Mouse (Mus musculus) ES-CJ7 (cell line): Measurements from ENCODE around the gene Grid1.

Source experiments
- DNase-seq: peaks from one replicate; pipeline ENCODE4 v3.0.0; 2011; ENCODE audit warnings: low read depth, low spot score

Grid1 gene

GRCm38 (mm10) chr14:35197371-35197770 lies 377.5 kb downstream of the Grid1 start:
- DNase-seq: no peak

- no peak for DNase-seq
Observed at GRCm38 (mm10) chr14:35198447-35198846, 378.5 kb downstream of the Grid1 start.

- DNase-seq: no peak
Observed at GRCm38 (mm10) chr14:35198899-35199298, 379.0 kb downstream of the Grid1 start.

GRCm38 (mm10) chr14:35209444-35209843 lies 389.5 kb downstream of the Grid1 start:
- DNase-seq: no peak

GRCm38 (mm10) chr14:35219021-35219420 lies 399.1 kb downstream of the Grid1 start:
- DNase-seq: no peak

GRCm38 (mm10) chr14:35222196-35222595 lies 402.3 kb downstream of the Grid1 start:
- no peak for DNase-seq

- no peak for DNase-seq
Observed at GRCm38 (mm10) chr14:35227581-35227980, 407.7 kb downstream of the Grid1 start.

GRCm38 (mm10) chr14:35231384-35231783 lies 411.5 kb downstream of the Grid1 start:
- no peak for DNase-seq

- DNase-seq: no peak
Observed at GRCm38 (mm10) chr14:35242882-35243281, 423.0 kb downstream of the Grid1 start.

- no peak for DNase-seq
Observed at GRCm38 (mm10) chr14:35244776-35245548, 425.1 kb downstream of the Grid1 start.

GRCm38 (mm10) chr14:35250412-35250811 lies 430.5 kb downstream of the Grid1 start:
- no peak for DNase-seq

- DNase-seq: no peak
Observed at GRCm38 (mm10) chr14:35254477-35254876, 434.6 kb downstream of the Grid1 start.

- no peak for DNase-seq
Observed at GRCm38 (mm10) chr14:35270260-35270659, 450.4 kb downstream of the Grid1 start.

GRCm38 (mm10) chr14:35309201-35309600 lies 489.3 kb downstream of the Grid1 start:
- DNase-seq: no peak

GRCm38 (mm10) chr14:35313380-35314299 lies 493.7 kb downstream of the Grid1 start:
- DNase-seq: no peak

GRCm38 (mm10) chr14:35326306-35326705 lies 506.4 kb downstream of the Grid1 start:
- DNase-seq: peak; percentile 25

- DNase-seq: no peak
Observed at GRCm38 (mm10) chr14:35336561-35336960, 516.7 kb downstream of the Grid1 start.

GRCm38 (mm10) chr14:35356011-35356410 lies 536.1 kb downstream of the Grid1 start:
- no peak for DNase-seq

- no peak for DNase-seq
Observed at GRCm38 (mm10) chr14:35356480-35357085, 536.7 kb downstream of the Grid1 start.

GRCm38 (mm10) chr14:35358136-35358821 lies 538.4 kb downstream of the Grid1 start:
- no peak for DNase-seq

GRCm38 (mm10) chr14:35365177-35365944 lies 545.5 kb downstream of the Grid1 start:
- no peak for DNase-seq
